Mouse (Mus musculus) ES-E14 (cell line): ENCODE results near the gene Dnaaf1. TPM values are rescaled to one million over a fixed set of nuclear protein-coding genes. Genes with fewer than 3 reads are reported as not detected.

Experiments used
- DNase-seq: peaks from one replicate; pipeline ENCODE4 v3.0.0-alpha.2; 2013; ENCODE audit warnings: low read depth, low spot score
- H3K27ac ChIP-seq: 2 replicates; pipeline ENCODE4 v1.5.1; 2012; ENCODE audit warnings: low read depth, mild to moderate bottlenecking, low read length, moderate library complexity, mixed read lengths; ENCODE audit not compliant: poor library complexity, insufficient read depth, severe bottlenecking
- H3K36me3 ChIP-seq: 2 replicates; pipeline ENCODE4 v1.6.1; 2012; ENCODE audit warnings: mild to moderate bottlenecking, low read length, moderate library complexity, mixed read lengths; ENCODE audit not compliant: control insufficient read depth, poor library complexity, insufficient read depth, severe bottlenecking
- H3K4me1 ChIP-seq, 2 experiments: fragments of 150-350 bp in 1 of 2; sonication (generic) in 1 of 2; 2 replicates each; pipeline ENCODE4 v1.6.1; 2012; ENCODE audit warnings: low read length in 2 of 2, mild to moderate bottlenecking in 1 of 2, mixed read lengths in 1 of 2; ENCODE audit not compliant: control insufficient read depth in 2 of 2, insufficient read depth in 2 of 2, poor library complexity in 1 of 2
- H3K4me3 ChIP-seq, 2 experiments: fragments of 150-350 bp in 1 of 2; sonication (generic) in 1 of 2; 2 replicates each; pipeline ENCODE4 v1.5.1; 2012; ENCODE audit warnings: low read length in 2 of 2, low read depth in 1 of 2, mild to moderate bottlenecking in 1 of 2, mixed read lengths in 1 of 2; ENCODE audit not compliant: insufficient read depth in 1 of 2, poor library complexity in 1 of 2, severe bottlenecking in 1 of 2
- H3K9ac ChIP-seq: 2 replicates; pipeline ENCODE4 v1.6.1; 2012; ENCODE audit warnings: low read depth, mild to moderate bottlenecking, low read length, mixed read lengths; ENCODE audit not compliant: poor library complexity, insufficient read depth, severe bottlenecking
- H3K9me3 ChIP-seq: fragments of 150-350 bp; sonication (generic); 2 replicates; pipeline ENCODE4 v1.6.1; 2012; ENCODE audit warnings: low read depth, mild to moderate bottlenecking, low read length; ENCODE audit not compliant: control insufficient read depth, insufficient read depth
- CHD2 ChIP-seq: IDR thresholded peaks from 2 replicates; pipeline ENCODE4 v1.6.1; 2014; ENCODE audit warnings: mild to moderate bottlenecking, low read depth, low read length, inconsistent platforms
- HCFC1 ChIP-seq: IDR thresholded peaks from 2 replicates; pipeline ENCODE4 v1.6.1; 2012; ENCODE audit warnings: low read length, inconsistent platforms, borderline replicate concordance; ENCODE audit not compliant: insufficient read depth
- MAFK ChIP-seq: IDR thresholded peaks from 2 replicates; pipeline ENCODE4 v1.6.1; 2014; ENCODE audit warnings: mild to moderate bottlenecking, low read depth, low read length, inconsistent platforms; ENCODE audit not compliant: insufficient read depth
- ZC3H11A ChIP-seq: IDR thresholded peaks from 2 replicates; pipeline ENCODE4 v1.6.1; 2012; ENCODE audit warnings: low read depth, mild to moderate bottlenecking, inconsistent platforms, low read length, borderline replicate concordance
- ZNF384 ChIP-seq: IDR thresholded peaks from 2 replicates; pipeline ENCODE4 v1.6.1; 2012; ENCODE audit warnings: low read depth, low read length, inconsistent platforms
- in situ Hi-C, 2 experiments: fragments of 600-800 bp; cut with MboI; formaldehyde crosslinking; loops; one replicate each; pipeline ENCODE4 v1.15.1; 2025; ENCODE audit warnings: low sequenced_read_pairs in 2 of 2, inconsistent platforms in 1 of 2; ENCODE audit not compliant: unreplicated experiment in 2 of 2
- total RNA-seq: library from RNA; depleted of rRNA; stranded (reverse); fragments of 300-350 nt; gene quantifications from 2 replicates; pipeline ENCODE4 v1.2.3, GENCODE M21; 2012

Gene Dnaaf1
- total RNA-seq, 1 experiment = 1.0 TPM

- Histone ChIP-seq H3K4me1 (peaks cover 4 to 16% of the 10 kb centered on the region in 2 experiments; a peak in 3 of 4 replicates), H3K27ac (no peak overlapping the region), H3K4me3 (no peak overlapping the region), H3K36me3 (no peaks in the 10 kb centered on the region), H3K9ac (no peak overlapping the region), H3K9me3 (no peaks in the 10 kb centered on the region)
- TF ChIP-seq HCFC1 (no peak), MAFK (no peak), ZC3H11A (no peak), CHD2 (no peak), ZNF384 (no peak)
- in situ Hi-C loops = no loop called here
- no peak for DNase-seq
Observed at GRCm38 (mm10) chr8:119630841-119631240, 55.8 kb downstream of the Dnaaf1 start.

- DNase-seq = no peak
- no peak overlapping the region for H3K9ac ChIP-seq
- no peaks in the 10 kb centered on the region for H3K9me3 ChIP-seq
- H3K36me3 ChIP-seq = no peaks in the 10 kb centered on the region
- in situ Hi-C loops = no loop called here
- no peak for TF ChIP-seq ZNF384
- TF ChIP-seq ZC3H11A = no peak
- TF ChIP-seq HCFC1 = no peak
- no peak overlapping the region for H3K4me3 ChIP-seq
- H3K4me1 ChIP-seq = peaks cover 1 to 15% of the 10 kb centered on the region in 2 experiments; a peak in 3 of 4 replicates
- no peak overlapping the region for H3K27ac ChIP-seq
Observed at GRCm38 (mm10) chr8:119632246-119632645, 57.2 kb downstream of the Dnaaf1 start.

GRCm38 (mm10) chr8:119632909-119633308 is 57.9 kb downstream of the Dnaaf1 start:
- Histone ChIP-seq H3K4me3 (peak overlapping the region; percentile 28 to 37; a peak in 3 of 4 replicates), H3K9me3 (no peaks in the 10 kb centered on the region), H3K4me1 (peaks cover 0 to 9% of the 10 kb centered on the region in 2 experiments; a peak in 3 of 4 replicates), H3K9ac (peak overlapping the region; percentile 3; the same call in 1 of the 2 replicates), H3K36me3 (no peaks in the 10 kb centered on the region), H3K27ac (no peak overlapping the region)
- in situ Hi-C loops = no loop called here
- DNase-seq = no peak
- TF ChIP-seq CHD2 (no peak), ZNF384 (no peak), HCFC1 (no peak)

- no peak for DNase-seq
- H3K9ac ChIP-seq = no peak overlapping the region
- H3K4me3 ChIP-seq = no peak overlapping the region
Observed at GRCm38 (mm10) chr8:119634616-119635336, 59.7 kb downstream of the Dnaaf1 start.

More at GRCm38 (mm10) chr8:119634616-119635336, 59.7 kb downstream of the Dnaaf1 start:
- Histone ChIP-seq H3K27ac (no peak overlapping the region), H3K4me1 (peaks cover 0 to 5% of the 10 kb centered on the region in 2 experiments; a peak in 1 of 4 replicates), H3K9me3 (no peaks in the 10 kb centered on the region), H3K36me3 (no peaks in the 10 kb centered on the region)
- in situ Hi-C loops = no loop called here
- no peak for TF ChIP-seq ZNF384
- TF ChIP-seq ZC3H11A = no peak
- no peak for TF ChIP-seq MAFK
- no peak for TF ChIP-seq HCFC1
- no peak for TF ChIP-seq CHD2
